ENCODE assay signal across 27 mouse cellular contexts in the genomic region with DNA sequence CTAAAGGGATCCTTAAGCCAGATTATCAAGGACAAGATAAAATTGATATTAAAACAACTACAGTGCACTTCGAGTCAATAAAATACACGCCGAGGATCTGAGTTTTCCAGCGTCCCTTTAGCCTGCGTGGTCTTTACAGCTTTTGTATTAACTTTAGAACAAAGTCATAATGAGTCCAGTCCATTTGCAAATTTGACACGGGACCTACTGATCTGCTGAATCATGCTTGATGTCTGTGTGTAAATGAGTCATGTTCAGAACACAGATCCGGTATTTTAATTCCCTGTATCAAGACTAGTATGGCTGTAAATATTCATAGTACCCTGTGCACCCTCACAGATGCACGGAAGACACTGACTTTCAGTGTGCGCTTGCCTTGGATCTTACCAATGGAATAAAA. TPM values are rescaled to one million over a fixed set of nuclear protein-coding genes. Genes with fewer than 3 reads are reported as not detected.
"Had no signal": no experiment of that assay in that cellular context is flagged by ENCODE, and none has a peak within 500 bp of the region (broad histone marks: within the 10 kb centered on the region; RNA-seq: fewer than 3 reads in every experiment).

No protein-coding gene starts in this region.

- DNase-seq: heart, postnatal 10 days; heart, postnatal 14 days; heart, postnatal 36 days; heart, postnatal 4 days; kidney, postnatal 10 days; kidney, postnatal 4 days; layer of hippocampus, adult 9-11 months; layer of hippocampus, postnatal 36 days had no signal

- H3K9ac ChIP-seq: heart, embryonic 12.5 days; heart, embryonic 13.5 days; heart, embryonic 15.5 days; hindbrain, embryonic 12.5 days; hindbrain, embryonic 13.5 days; hindbrain, embryonic 14.5 days; hindbrain, embryonic 15.5 days; kidney, embryonic 15.5 days had no signal

- ATAC-seq: hindbrain, embryonic 16.5 days; hindbrain, postnatal 0 days; inflammation-experienced regulatory T-cells, adult 6 months; intestine, embryonic 16.5 days had no signal

- H3K27me3 ChIP-seq: heart, embryonic 12.5 days; heart, embryonic 13.5 days; heart, embryonic 15.5 days; hindbrain, embryonic 12.5 days; hindbrain, embryonic 13.5 days; hindbrain, embryonic 15.5 days; kidney, embryonic 15.5 days had no signal

- H3K9me3 ChIP-seq: heart, embryonic 10.5 days; heart, embryonic 12.5 days; heart, embryonic 13.5 days; heart, embryonic 15.5 days; hindbrain, embryonic 10.5 days; hindbrain, embryonic 12.5 days; hindbrain, embryonic 13.5 days; hindbrain, embryonic 15.5 days; kidney, embryonic 15.5 days had no signal

- H3K27ac ChIP-seq: heart, embryonic 10.5 days; heart, embryonic 13.5 days; heart, embryonic 15.5 days; hindbrain, embryonic 10.5 days; hindbrain, embryonic 12.5 days; hindbrain, embryonic 13.5 days; hindbrain, embryonic 14.5 days; hindbrain, embryonic 15.5 days; hindbrain, postnatal 0 days; kidney, embryonic 15.5 days; kidney, postnatal 0 days; layer of hippocampus, adult 2 months; left cerebral cortex, adult 2 months had no signal

- H3K4me2 ChIP-seq: heart, embryonic 12.5 days; heart, embryonic 13.5 days; heart, embryonic 15.5 days; hindbrain, embryonic 12.5 days; hindbrain, embryonic 13.5 days; hindbrain, embryonic 14.5 days; hindbrain, embryonic 15.5 days; kidney, embryonic 15.5 days had no signal

- H3K4me1 ChIP-seq: hindbrain, embryonic 10.5 days; hindbrain, embryonic 12.5 days; hindbrain, embryonic 13.5 days; hindbrain, embryonic 15.5 days; kidney, embryonic 15.5 days had no signal

- H3K4me3 ChIP-seq: heart, embryonic 10.5 days; heart, embryonic 12.5 days; heart, embryonic 13.5 days; heart, embryonic 15.5 days; hindbrain, embryonic 10.5 days; hindbrain, embryonic 12.5 days; hindbrain, embryonic 13.5 days; hindbrain, embryonic 15.5 days; kidney, embryonic 15.5 days; layer of hippocampus, adult 2 months; left cerebral cortex, adult 2 months had no signal

RNA-seq across cellular contexts. Expression of a gene that starts 41.2 kb away (rescaled TPM):
- total RNA-seq: heart, postnatal 14 days; heart, postnatal 25 days; heart, postnatal 36 days; hematopoietic stem cell, adult 5-6 weeks had no signal
